Mouse (Mus musculus): ENCODE measurements at regions not wholly inside any gene's neighbourhood (a gene's known extent, or its start where the extent isn't known, plus 50 kb on each side); places are given as distances from the start of the nearest gene placed in this dataset.

GRCm38 (mm10) chr8:78162763-78163508, 50.2 kb upstream of the Ttc29 start:
- no peak overlapping the region for H3K27ac ChIP-seq (ENCODE audit: control insufficient read depth, low read depth, low read length)
- no peak overlapping the region for H3K9ac ChIP-seq (ENCODE audit: control insufficient read depth, low read depth, low read length, poor library complexity, severe bottlenecking)
- H3K27me3 ChIP-seq (ENCODE audit: control insufficient read depth in 1 of 2, insufficient read depth in 2 of 2, low read length in 2 of 2) = no peaks in the 10 kb centered on the region; a peak in 1 of 4 replicates
- DNase-seq (ENCODE audit: low read depth, low spot score) = no peak
- no peaks in the 10 kb centered on the region for H3K9me3 ChIP-seq (replicated peaks; ENCODE audit: insufficient read depth, low read length)
- H3K4me3 ChIP-seq (ENCODE audit: control insufficient read depth in 1 of 2, insufficient read depth in 1 of 2, low read depth in 2 of 2, low read length in 2 of 2) = no peak overlapping the region
- H3K4me1 ChIP-seq (ENCODE audit: control insufficient read depth in 1 of 2, insufficient read depth in 2 of 2, low read length in 2 of 2) = no peaks in the 10 kb centered on the region
- H3K36me3 ChIP-seq (ENCODE audit: control insufficient read depth in 1 of 2, insufficient read depth in 2 of 2, low read length in 2 of 2) = no peaks in the 10 kb centered on the region
- TF ChIP-seq MAFK (IDR thresholded peaks at IDR 0.05; ENCODE audit: borderline replicate concordance, low read depth, low read length) (no peak), POLR2A (IDR thresholded peaks at IDR 0.05; ENCODE audit: control insufficient read depth in 1 of 2, insufficient read depth in 1 of 2, low read depth in 1 of 2, low read length in 2 of 2, poor library complexity in 1 of 2) (no peak), GATA1 (IDR thresholded peaks at IDR 0.05; ENCODE audit: low read depth, low read length) (no peak), SMC3 (IDR thresholded peaks at IDR 0.05; ENCODE audit: low read depth, low read length) (no peak), USF1 (IDR thresholded peaks at IDR 0.05; ENCODE audit: low read depth, low read length) (no peak)
- H3K79me2 ChIP-seq (ENCODE audit: control insufficient read depth, insufficient read depth, low read length, poor library complexity) = no peaks in the 10 kb centered on the region
